Mouse (Mus musculus) midbrain, embryonic 16.5 days (tissue): ENCODE measurements around the gene Brd1. TPM values are rescaled to one million over a fixed set of nuclear protein-coding genes. Genes with fewer than 3 reads are reported as not detected.

Experiments used
- ATAC-seq: fragments of 200-750 bp; cut with Nextera tagmentation; 2 replicates; pipeline ENCODE4 v1.8.0; 2017; ENCODE audit warnings: moderate TSS enrichment
- H3K27ac ChIP-seq: fragments of 300-500 bp; sonication (generic); 2 replicates; pipeline ENCODE4 v1.5.1; 2014; ENCODE audit warnings: mild to moderate bottlenecking, low read length, mixed read lengths
- H3K27me3 ChIP-seq: fragments of 300-500 bp; sonication (generic); 2 replicates; pipeline ENCODE4 v1.6.1; 2014; ENCODE audit warnings: low read depth, low read length, mixed read lengths; ENCODE audit not compliant: control insufficient read depth, insufficient read depth
- H3K36me3 ChIP-seq: fragments of 300-500 bp; sonication (generic); 2 replicates; pipeline ENCODE4 v1.6.1; 2014; ENCODE audit warnings: mild to moderate bottlenecking, low read length, moderate library complexity, mixed read lengths; ENCODE audit not compliant: control insufficient read depth, insufficient read depth
- H3K4me1 ChIP-seq: fragments of 300-500 bp; sonication (generic); 2 replicates; pipeline ENCODE4 v1.6.1; 2014; ENCODE audit warnings: mild to moderate bottlenecking, low read length, mixed read lengths; ENCODE audit not compliant: control insufficient read depth, insufficient read depth
- H3K4me2 ChIP-seq: fragments of 300-500 bp; sonication (generic); 2 replicates; pipeline ENCODE4 v1.6.1; 2014; ENCODE audit warnings: mild to moderate bottlenecking, low read length, mixed read lengths
- H3K4me3 ChIP-seq: fragments of 300-500 bp; sonication (generic); 2 replicates; pipeline ENCODE4 v1.5.1; 2014; ENCODE audit warnings: low read depth, mild to moderate bottlenecking, low read length, moderate library complexity, mixed read lengths
- H3K9ac ChIP-seq: fragments of 300-500 bp; sonication (generic); 2 replicates; pipeline ENCODE4 v1.6.1; 2014; ENCODE audit warnings: low read depth, low read length, mixed read lengths
- H3K9me3 ChIP-seq: fragments of 300-500 bp; sonication (generic); replicated peaks from 2 replicates; pipeline ENCODE4 v1.6.1; 2014; ENCODE audit warnings: mild to moderate bottlenecking, low read length, mixed read lengths; ENCODE audit not compliant: control insufficient read depth, poor library complexity, severe bottlenecking
- WGBS: fragments of 180-500 bp; shearing (Covaris S2); extraction: QIAGEN DNeasy Blood & Tissue Kit; methylation state at CpG from one replicate; pipeline ENCODE4 v1.1.7; 2014; 5-methylcytosine and 5-hydroxymethylcytosine counted together
- polyA plus RNA-seq: library from polyadenylated mRNA; unstranded; fragments of >200 nt; fragmentation: Nextera tagmentation; extraction: Ambion mirVana; gene quantifications from 2 replicates; pipeline ENCODE4 v1.2.1, GENCODE M21; 2015

Gene Brd1
- polyA plus RNA-seq, 1 experiment from 2014 or later = 15.5 TPM

DNA sequence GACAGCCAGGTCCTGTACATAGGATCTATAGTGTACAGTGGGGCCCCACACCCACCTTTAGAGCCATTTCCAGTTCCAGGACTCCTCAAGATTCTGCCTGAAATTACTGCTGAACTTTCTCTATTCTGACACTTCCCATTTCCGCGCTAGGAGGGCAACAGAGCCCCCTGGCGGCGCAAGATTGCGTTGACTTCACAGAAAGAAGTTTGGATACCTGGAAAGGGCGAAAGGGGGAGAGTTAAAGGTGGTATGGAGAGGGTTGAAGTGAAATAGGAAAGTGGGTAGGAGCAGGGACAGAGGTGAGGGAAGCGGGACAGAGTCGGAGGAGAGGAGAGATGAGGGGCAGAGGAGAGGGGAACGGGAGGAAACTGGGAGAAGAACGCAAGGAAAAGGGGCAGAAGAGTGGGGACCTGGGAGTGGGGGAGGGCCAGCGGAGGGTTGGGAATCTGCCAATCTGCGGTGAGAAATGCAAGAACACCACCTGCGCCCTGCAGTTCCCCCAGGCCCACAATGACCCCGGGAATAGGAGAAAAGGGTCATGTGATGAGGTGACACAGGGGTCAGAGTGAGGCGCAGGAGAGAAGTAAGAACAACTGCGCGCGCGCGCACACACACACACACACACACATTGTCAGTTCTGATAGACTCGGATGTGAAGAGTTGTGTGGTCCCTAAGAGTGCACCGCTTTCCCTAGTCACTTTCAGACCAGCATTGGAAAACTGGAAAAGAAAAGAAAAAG, 71.8 kb downstream of the Brd1 start:
- WGBS = 9% methylated on average over 22 of the region's 22 CpGs
- Histone ChIP-seq H3K4me2 (peak overlapping the region; percentile 33; the same call in 1 of the 2 replicates), H3K36me3 (no peaks in the 10 kb centered on the region), H3K4me3 (peak overlapping the region; percentile 3; the same call in 1 of the 2 replicates), H3K27ac (no peak overlapping the region), H3K27me3 (peaks cover 7% of the 10 kb centered on the region), H3K9ac (peak overlapping the region; percentile 34; the same call in 1 of the 2 replicates), H3K4me1 (peaks cover 5% of the 10 kb centered on the region), H3K9me3 (no peaks in the 10 kb centered on the region)
- ATAC-seq = no peak

DNA sequence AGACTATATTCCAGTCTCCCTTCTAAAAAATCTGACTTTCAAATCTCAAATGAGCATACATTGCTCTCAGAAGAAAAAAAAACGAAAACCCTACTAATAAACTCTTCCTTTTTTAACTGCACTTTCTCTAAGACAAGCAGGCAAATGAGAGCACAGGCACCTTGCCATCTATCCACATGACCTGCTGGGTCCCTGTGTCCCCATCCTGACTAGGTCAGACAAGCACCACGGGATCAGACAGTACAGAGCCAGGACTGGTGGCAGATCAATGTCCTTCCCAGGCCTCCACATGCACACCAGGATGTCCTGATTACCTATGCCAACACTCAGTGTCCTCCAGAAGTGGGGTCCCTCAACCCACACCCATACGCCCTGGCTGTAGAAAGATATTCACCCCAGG, 72.4 kb downstream of the Brd1 start:
- ATAC-seq = no peak
- Histone ChIP-seq H3K27me3 (peaks cover 7% of the 10 kb centered on the region), H3K4me3 (no peak overlapping the region), H3K9me3 (no peaks in the 10 kb centered on the region), H3K9ac (no peak overlapping the region), H3K4me1 (peaks cover 5% of the 10 kb centered on the region), H3K27ac (no peak overlapping the region), H3K4me2 (no peak overlapping the region), H3K36me3 (no peaks in the 10 kb centered on the region)
- WGBS = 64% methylated on average over 3 of the region's 3 CpGs

DNA sequence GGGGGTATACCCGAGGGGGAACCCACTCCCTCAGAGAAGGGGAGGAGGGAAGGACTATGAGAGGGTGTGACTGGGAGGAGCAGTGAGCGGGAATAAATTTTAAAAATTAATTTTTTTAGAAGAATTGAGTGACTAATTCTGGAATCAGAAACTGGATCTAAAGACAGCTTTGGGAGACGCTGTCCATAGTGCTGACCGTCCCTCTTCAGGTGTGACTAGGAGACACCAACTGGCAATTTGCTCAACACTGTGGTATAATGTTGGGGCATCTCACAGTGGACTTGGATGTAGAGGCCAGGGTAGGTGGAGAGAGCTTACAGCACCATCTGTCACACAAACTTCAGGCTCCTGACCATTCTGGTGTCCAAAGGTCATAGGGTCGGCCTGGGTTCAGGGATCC, 82.0 kb downstream of the Brd1 start:
- WGBS = 63% methylated on average over 5 of the region's 5 CpGs
- ATAC-seq = no peak
- no peaks in the 10 kb centered on the region for H3K36me3 ChIP-seq
- H3K4me1 ChIP-seq = no peaks in the 10 kb centered on the region; the same call in 1 of the 2 replicates
- no peak overlapping the region for H3K9ac ChIP-seq
- 0 out of 2 replicates have a peak, but pooled peaks cover 4% of the 10 kb centered on the region for H3K27me3 ChIP-seq
- H3K9me3 ChIP-seq = no peaks in the 10 kb centered on the region
- no peak overlapping the region for H3K4me3 ChIP-seq
- no peak overlapping the region for H3K27ac ChIP-seq
- no peak overlapping the region for H3K4me2 ChIP-seq

DNA sequence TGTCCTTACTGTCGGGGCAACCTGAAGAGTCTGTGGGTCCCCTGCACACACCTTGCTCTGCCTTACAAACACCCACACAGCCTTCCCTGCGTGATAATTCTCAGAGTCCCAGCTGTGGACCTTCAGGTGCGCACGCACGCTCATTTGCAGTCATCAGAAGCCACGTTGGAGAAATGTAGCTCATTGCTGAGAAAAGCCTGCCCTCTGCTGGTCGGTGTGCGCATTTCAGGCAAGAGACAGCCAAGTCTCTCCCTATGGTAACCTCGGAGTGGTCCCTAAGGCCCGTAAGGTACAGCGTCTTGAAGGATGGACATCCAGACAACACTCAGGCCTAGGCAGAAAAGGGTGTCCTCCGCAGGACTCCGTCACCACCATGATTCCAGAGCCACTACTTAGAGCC, 83.0 kb downstream of the Brd1 start:
- Histone ChIP-seq H3K9ac (no peak overlapping the region), H3K4me1 (no peaks in the 10 kb centered on the region; the same call in 1 of the 2 replicates), H3K4me3 (no peak overlapping the region), H3K27ac (no peak overlapping the region), H3K4me2 (peak overlapping the region; percentile 24; the same call in 1 of the 2 replicates), H3K36me3 (no peaks in the 10 kb centered on the region), H3K9me3 (no peaks in the 10 kb centered on the region), H3K27me3 (0 out of 2 replicates have a peak, but pooled peaks cover 4% of the 10 kb centered on the region)
- peak; percentile 21; the same call in 1 of the 2 replicates for ATAC-seq
- WGBS = 13% methylated on average over 13 of the region's 13 CpGs

Other genes with a start within 250 kb of the Brd1 start
- gene Zdhhc25, start 133.9 kb downstream of the Brd1 start, polyA plus RNA-seq = not detected in 2 replicates
- gene Zbed4, start 17.4 kb upstream of the Brd1 start, polyA plus RNA-seq = 14.2 and 18.5 TPM in 2 replicates
- gene Alg12, start 85.1 kb upstream of the Brd1 start, polyA plus RNA-seq = 7.8 and 9.4 TPM in 2 replicates
- 60.6 and 66.4 TPM in 2 replicates for gene Creld2, start 85.4 kb upstream of the Brd1 start, polyA plus RNA-seq
- gene Pim3, start 128.0 kb upstream of the Brd1 start, polyA plus RNA-seq = 64.7 and 67.5 TPM in 2 replicates
- gene Ttll8, start 220.2 kb upstream of the Brd1 start, polyA plus RNA-seq = 0.16 and 0.34 TPM in 2 replicates
- 21.0 and 31.5 TPM in 2 replicates for gene Mlc1, start 244.8 kb upstream of the Brd1 start, polyA plus RNA-seq
- gene Mov10l1, start 248.7 kb upstream of the Brd1 start, polyA plus RNA-seq = not detected in 2 replicates